Mouse (Mus musculus): ENCODE measurements around the gene Gm9913. TPM values are rescaled to one million over a fixed set of nuclear protein-coding genes. Genes with fewer than 3 reads are reported as not detected.

The Gm9913 gene
- polyA plus RNA-seq, 1 experiment from 2014 or later = 0.38 TPM

DNA sequence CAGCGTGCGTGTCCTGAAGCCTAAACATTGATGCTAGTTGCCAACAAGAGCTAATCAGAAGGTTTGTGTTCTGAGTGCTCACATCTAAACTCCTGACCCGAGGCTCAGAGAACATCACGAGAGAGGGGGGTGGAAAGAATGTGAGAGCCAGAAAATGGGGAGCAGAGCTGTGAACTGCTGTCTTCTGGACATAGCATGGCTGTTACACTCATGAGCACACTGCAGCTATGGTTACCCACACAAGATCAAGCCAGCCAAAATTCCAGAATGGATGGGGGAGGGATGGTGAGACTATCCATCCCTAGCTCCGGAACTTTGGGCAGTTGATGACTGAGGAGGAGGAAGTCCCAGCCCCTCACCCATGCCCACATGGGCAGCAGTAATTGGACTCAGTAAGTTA, 24.8 kb upstream of the Gm9913 start:
- Histone ChIP-seq H3K9ac (no peak overlapping the region), H3K4me3 (no peak overlapping the region), H3K36me3 (peaks cover 18% of the 10 kb centered on the region), H3K27ac (no peak overlapping the region), H3K9me3 (no peaks in the 10 kb centered on the region), H3K4me2 (no peak overlapping the region), H3K27me3 (no peaks in the 10 kb centered on the region), H3K4me1 (0 out of 2 replicates have a peak, but pooled peaks cover 3% of the 10 kb centered on the region)
- no peak for ATAC-seq (ENCODE audit: insufficient number of reproducible peaks, insufficient read depth, low FRiP score, low TSS enrichment, low read depth)
- 70% methylated on average over 5 of the region's 5 CpGs for WGBS

DNA sequence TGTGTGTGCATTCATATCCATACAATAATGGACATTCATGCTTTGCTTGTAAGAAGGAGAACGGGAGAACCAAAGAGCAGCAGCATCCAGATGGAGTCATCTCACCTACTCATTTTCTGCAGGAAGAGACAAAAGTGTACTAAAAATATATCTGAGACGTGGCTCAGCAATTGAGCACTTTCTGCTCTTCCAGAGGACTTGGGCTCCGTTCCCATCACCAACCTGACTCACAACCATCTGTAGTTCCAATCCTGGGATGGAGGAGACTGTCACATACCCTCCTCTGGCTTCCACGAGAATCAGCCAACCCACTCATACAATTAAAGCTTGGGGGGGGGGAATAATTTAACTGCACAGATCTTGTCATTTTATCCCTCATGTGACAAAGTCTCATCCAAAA, 23.8 kb upstream of the Gm9913 start:
- Histone ChIP-seq H3K4me1 (0 out of 2 replicates have a peak, but pooled peaks cover 3% of the 10 kb centered on the region), H3K9me3 (no peaks in the 10 kb centered on the region), H3K27ac (no peak overlapping the region), H3K9ac (no peak overlapping the region), H3K36me3 (peaks cover 11% of the 10 kb centered on the region), H3K4me3 (no peak overlapping the region), H3K27me3 (no peaks in the 10 kb centered on the region), H3K4me2 (no peak overlapping the region)
- 76% methylated on average over 4 of the region's 4 CpGs for WGBS
- no peak for ATAC-seq (ENCODE audit: insufficient number of reproducible peaks, insufficient read depth, low FRiP score, low TSS enrichment, low read depth)

- no peak for ATAC-seq (ENCODE audit: insufficient number of reproducible peaks, insufficient read depth, low FRiP score, low TSS enrichment, low read depth)
- H3K9ac ChIP-seq = no peak overlapping the region
- WGBS = 92% methylated on average over 9 of the region's 9 CpGs
- no peak overlapping the region for H3K27ac ChIP-seq
- no peak overlapping the region for H3K4me2 ChIP-seq
- no peaks in the 10 kb centered on the region for H3K9me3 ChIP-seq
- no peaks in the 10 kb centered on the region for H3K27me3 ChIP-seq
- H3K4me1 ChIP-seq = 0 out of 2 replicates have a peak, but pooled peaks cover 3% of the 10 kb centered on the region
- H3K4me3 ChIP-seq = no peak overlapping the region
- peaks cover 5% of the 10 kb centered on the region for H3K36me3 ChIP-seq
Observed at GRCm38 (mm10) chr2:125481531-125482317, 23.2 kb upstream of the Gm9913 start.

GRCm38 (mm10) chr2:125484164-125484563, 20.7 kb upstream of the Gm9913 start:
- Histone ChIP-seq H3K27ac (no peak overlapping the region), H3K4me1 (0 out of 2 replicates have a peak, but pooled peaks cover 3% of the 10 kb centered on the region), H3K4me2 (no peak overlapping the region), H3K36me3 (no peaks in the 10 kb centered on the region), H3K9ac (no peak overlapping the region), H3K4me3 (no peak overlapping the region), H3K9me3 (no peaks in the 10 kb centered on the region), H3K27me3 (no peaks in the 10 kb centered on the region)
- no peak for ATAC-seq (ENCODE audit: insufficient number of reproducible peaks, insufficient read depth, low FRiP score, low TSS enrichment, low read depth)

DNA sequence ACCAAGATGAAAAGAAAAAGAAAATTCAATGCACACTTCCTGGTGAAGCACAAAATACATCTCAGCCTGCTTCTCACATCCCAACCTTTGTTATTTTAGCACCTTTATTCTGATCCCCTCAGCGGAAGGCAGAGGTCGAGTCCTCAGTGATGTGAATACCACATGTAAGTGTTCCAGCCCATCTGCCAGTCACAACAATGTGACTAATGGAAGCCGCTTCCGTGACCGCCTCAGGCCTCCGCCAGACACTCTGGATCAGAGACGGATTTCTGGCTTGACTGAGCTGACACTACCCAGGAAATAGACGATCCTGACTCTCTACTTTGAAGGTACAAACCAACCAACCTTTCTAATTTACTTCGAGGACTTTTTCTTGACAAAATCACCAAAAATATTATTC, 20.0 kb upstream of the Gm9913 start:
- H3K4me3 ChIP-seq = no peak overlapping the region
- H3K36me3 ChIP-seq = no peaks in the 10 kb centered on the region
- ATAC-seq (ENCODE audit: insufficient number of reproducible peaks, insufficient read depth, low FRiP score, low TSS enrichment, low read depth) = no peak
- no peaks in the 10 kb centered on the region for H3K9me3 ChIP-seq
- H3K4me1 ChIP-seq = 0 out of 2 replicates have a peak, but pooled peaks cover 3% of the 10 kb centered on the region
- H3K27me3 ChIP-seq = no peaks in the 10 kb centered on the region
- H3K9ac ChIP-seq = no peak overlapping the region
- H3K27ac ChIP-seq = no peak overlapping the region
- H3K4me2 ChIP-seq = no peak overlapping the region
- 78% methylated on average over 9 of the region's 9 CpGs for WGBS

- Histone ChIP-seq H3K9ac (no peak overlapping the region), H3K27me3 (no peaks in the 10 kb centered on the region), H3K36me3 (peaks cover 10% of the 10 kb centered on the region; the same call in 1 of the 2 replicates), H3K4me3 (no peak overlapping the region), H3K4me1 (0 out of 2 replicates have a peak, but pooled peaks cover 3% of the 10 kb centered on the region), H3K9me3 (no peaks in the 10 kb centered on the region), H3K27ac (no peak overlapping the region), H3K4me2 (no peak overlapping the region)
- whole genome bisulfite sequencing = 100% methylated on average over 1 of the region's 1 CpGs
- no peak for ATAC-seq (ENCODE audit: insufficient number of reproducible peaks, insufficient read depth, low FRiP score, low TSS enrichment, low read depth)
Observed at GRCm38 (mm10) chr2:125489979-125490378, 14.9 kb upstream of the Gm9913 start.

DNA sequence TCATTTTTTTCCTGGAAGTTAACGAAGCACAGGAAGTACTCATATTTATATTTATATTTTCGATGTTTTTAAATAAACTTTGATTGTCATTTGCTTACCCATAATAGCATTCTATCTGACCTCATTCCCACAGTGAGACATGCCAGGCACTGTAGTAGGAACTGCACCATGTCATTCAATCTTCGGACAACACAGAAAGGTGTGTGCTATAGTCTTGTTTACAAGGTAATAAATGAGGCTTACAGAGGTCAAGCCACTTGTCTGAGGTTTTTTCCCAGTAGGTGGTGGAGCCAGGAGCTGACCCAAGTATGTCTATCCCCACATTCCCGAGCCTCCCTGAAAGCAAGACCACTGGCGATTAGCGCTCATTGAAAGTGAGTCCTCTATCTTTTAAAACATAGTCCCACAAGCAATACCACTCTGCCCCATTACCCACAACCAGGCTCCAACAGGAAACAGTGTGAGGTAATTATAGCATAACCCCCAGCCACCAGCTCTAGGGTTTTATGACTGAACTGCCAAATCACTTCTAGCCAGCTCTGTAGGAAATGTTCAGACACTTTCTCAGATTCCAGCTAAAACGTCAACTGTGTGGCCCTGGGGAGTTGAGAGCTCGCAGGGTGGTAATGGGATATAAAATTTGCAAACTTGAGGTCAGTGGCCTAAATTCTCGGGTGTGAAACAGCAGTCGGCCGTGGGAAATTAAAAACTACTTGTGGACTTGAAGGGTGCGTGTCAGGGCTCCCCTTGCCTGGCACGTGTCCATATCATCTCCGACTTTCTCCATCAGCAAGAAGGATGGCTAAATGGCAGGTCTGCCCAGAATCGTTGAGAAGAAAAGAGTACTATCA, 12.6 kb upstream of the Gm9913 start:
- H3K9ac ChIP-seq = no peak overlapping the region
- no peaks in the 10 kb centered on the region for H3K9me3 ChIP-seq
- H3K4me1 ChIP-seq = 0 out of 2 replicates have a peak, but pooled peaks cover 3% of the 10 kb centered on the region
- no peak overlapping the region for H3K27ac ChIP-seq
- ATAC-seq (ENCODE audit: insufficient number of reproducible peaks, insufficient read depth, low FRiP score, low TSS enrichment, low read depth) = no peak
- H3K27me3 ChIP-seq = no peaks in the 10 kb centered on the region
- no peak overlapping the region for H3K4me2 ChIP-seq
- H3K4me3 ChIP-seq = no peak overlapping the region
- 77% methylated on average over 15 of the region's 15 CpGs for WGBS
- peaks cover 20% of the 10 kb centered on the region for H3K36me3 ChIP-seq

DNA sequence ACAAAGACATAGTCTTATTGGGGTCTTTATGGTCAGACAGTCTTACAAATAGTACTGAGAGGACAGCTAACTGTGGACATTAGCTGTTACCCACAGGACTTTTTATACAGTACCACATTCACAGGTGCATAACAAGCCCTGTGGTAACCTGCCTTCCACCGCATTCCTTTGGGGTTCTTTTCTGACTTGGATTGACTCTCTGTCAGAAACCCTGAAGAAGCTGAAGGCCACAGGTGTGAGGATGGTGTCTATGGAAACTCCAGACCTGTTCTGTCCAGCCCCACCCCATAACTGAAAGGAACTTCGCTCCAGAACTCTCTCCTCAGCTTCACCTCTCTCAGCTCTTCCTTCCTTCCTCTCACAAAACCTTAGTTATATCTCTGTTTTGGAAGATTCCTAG, 10.6 kb upstream of the Gm9913 start:
- H3K4me3 ChIP-seq = no peak overlapping the region
- no peak for ATAC-seq (ENCODE audit: insufficient number of reproducible peaks, insufficient read depth, low FRiP score, low TSS enrichment, low read depth)
- no peak overlapping the region for H3K27ac ChIP-seq
- 0 out of 2 replicates have a peak, but pooled peaks cover 3% of the 10 kb centered on the region for H3K4me1 ChIP-seq
- peaks cover 29% of the 10 kb centered on the region for H3K36me3 ChIP-seq
- no peak overlapping the region for H3K9ac ChIP-seq
- 89% methylated on average over 2 of the region's 2 CpGs for WGBS
- no peaks in the 10 kb centered on the region for H3K27me3 ChIP-seq
- H3K9me3 ChIP-seq = no peaks in the 10 kb centered on the region
- no peak overlapping the region for H3K4me2 ChIP-seq

- WGBS = 88% methylated on average over 20 of the region's 20 CpGs
- Histone ChIP-seq H3K4me2 (no peak overlapping the region), H3K9ac (no peak overlapping the region), H3K27me3 (no peaks in the 10 kb centered on the region), H3K9me3 (no peaks in the 10 kb centered on the region), H3K4me1 (0 out of 2 replicates have a peak, but pooled peaks cover 3% of the 10 kb centered on the region), H3K36me3 (peaks cover 29% of the 10 kb centered on the region), H3K4me3 (no peak overlapping the region), H3K27ac (no peak overlapping the region)
- ATAC-seq (ENCODE audit: insufficient number of reproducible peaks, insufficient read depth, low FRiP score, low TSS enrichment, low read depth) = no peak
Observed at GRCm38 (mm10) chr2:125494831-125495812, 9.8 kb upstream of the Gm9913 start.

DNA sequence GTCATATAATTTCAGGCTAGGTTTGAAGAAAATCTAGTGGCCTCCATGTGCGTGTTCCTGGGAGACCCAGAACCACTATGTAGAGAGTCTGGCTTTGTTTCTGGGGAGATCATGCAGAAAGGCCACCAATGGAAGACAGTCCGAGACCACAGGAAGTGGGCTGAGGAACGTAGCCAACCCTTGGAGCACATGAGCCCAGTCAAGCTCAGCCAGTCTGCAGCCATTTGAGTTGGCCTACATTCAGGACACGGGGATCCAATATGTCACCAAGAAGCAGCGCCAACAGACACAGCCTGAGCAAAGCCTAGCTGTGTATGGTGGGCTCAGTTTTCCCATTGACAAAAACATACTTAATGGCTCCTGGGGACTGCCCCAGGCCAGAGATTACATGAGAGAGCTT, 8.2 kb upstream of the Gm9913 start:
- no peak overlapping the region for H3K9ac ChIP-seq
- no peak overlapping the region for H3K27ac ChIP-seq
- WGBS = 91% methylated on average over 5 of the region's 5 CpGs
- H3K4me3 ChIP-seq = no peak overlapping the region
- H3K36me3 ChIP-seq = peaks cover 30% of the 10 kb centered on the region
- ATAC-seq (ENCODE audit: insufficient number of reproducible peaks, insufficient read depth, low FRiP score, low TSS enrichment, low read depth) = no peak
- H3K9me3 ChIP-seq = no peaks in the 10 kb centered on the region
- H3K4me1 ChIP-seq = 0 out of 2 replicates have a peak, but pooled peaks cover 3% of the 10 kb centered on the region
- H3K27me3 ChIP-seq = no peaks in the 10 kb centered on the region
- H3K4me2 ChIP-seq = no peak overlapping the region

- no peak overlapping the region for H3K4me3 ChIP-seq
- peaks cover 33% of the 10 kb centered on the region for H3K36me3 ChIP-seq
- H3K9me3 ChIP-seq = no peaks in the 10 kb centered on the region
- no peak overlapping the region for H3K9ac ChIP-seq
- ATAC-seq (ENCODE audit: insufficient number of reproducible peaks, insufficient read depth, low FRiP score, low TSS enrichment, low read depth) = no peak
- no peaks in the 10 kb centered on the region for H3K27me3 ChIP-seq
- WGBS = 91% methylated on average over 7 of the region's 7 CpGs
- H3K4me1 ChIP-seq = no peaks in the 10 kb centered on the region
- H3K27ac ChIP-seq = no peak overlapping the region
- no peak overlapping the region for H3K4me2 ChIP-seq
Observed at GRCm38 (mm10) chr2:125498216-125498615, 6.7 kb upstream of the Gm9913 start.
